Mouse (Mus musculus) liver, postnatal 0 days (tissue): ENCODE results near the gene Galnt10. TPM values are rescaled to one million over a fixed set of nuclear protein-coding genes. Genes with fewer than 3 reads are reported as not detected.

Source experiments
- ATAC-seq: fragments of 200-750 bp; cut with Nextera tagmentation; 2 replicates; pipeline ENCODE4 v1.8.0; 2017; ENCODE audit warnings: mild to moderate bottlenecking, moderate library complexity
- DNase-seq: peaks from one replicate; pipeline ENCODE4 v3.0.0-alpha.2; 2016
- H3K27ac ChIP-seq: fragments of 300-500 bp; sonication (generic); 2 replicates; pipeline ENCODE4 v1.5.1; 2014; ENCODE audit warnings: antibody characterized with exemption, moderate library complexity, mild to moderate bottlenecking, low read depth
- H3K27me3 ChIP-seq: fragments of 300-500 bp; sonication (generic); 2 replicates; pipeline ENCODE4 v1.6.1; 2014; ENCODE audit warnings: low read length, control low read depth, mixed read lengths; ENCODE audit not compliant: insufficient read depth
- H3K36me3 ChIP-seq: fragments of 300-500 bp; sonication (generic); replicated peaks from 2 replicates; pipeline ENCODE4 v1.6.1; 2014; ENCODE audit warnings: mild to moderate bottlenecking, control low read depth, low read length, moderate library complexity, mixed read lengths; ENCODE audit not compliant: insufficient read depth
- H3K4me1 ChIP-seq: fragments of 300-500 bp; sonication (generic); 2 replicates; pipeline ENCODE4 v1.6.1; 2014; ENCODE audit warnings: antibody characterized with exemption, mild to moderate bottlenecking, control low read depth; ENCODE audit not compliant: insufficient read depth
- H3K4me2 ChIP-seq: fragments of 300-500 bp; sonication (generic); 2 replicates; pipeline ENCODE4 v1.6.1; 2014; ENCODE audit warnings: low read depth, mild to moderate bottlenecking, low read length, moderate library complexity, mixed read lengths
- H3K4me3 ChIP-seq: fragments of 300-500 bp; sonication (generic); 2 replicates; pipeline ENCODE4 v1.5.1; 2014; ENCODE audit warnings: low read depth, low read length
- H3K9ac ChIP-seq: fragments of 300-500 bp; sonication (generic); replicated peaks from 2 replicates; pipeline ENCODE4 v1.6.1; 2014; ENCODE audit warnings: mild to moderate bottlenecking, moderate library complexity
- H3K9me3 ChIP-seq: fragments of 300-500 bp; sonication (generic); 2 replicates; pipeline ENCODE4 v1.6.1; 2016; ENCODE audit warnings: mild to moderate bottlenecking, control low read depth, low read length, mixed read lengths
- CTCF ChIP-seq: sonication (generic); IDR thresholded peaks from 2 replicates; pipeline ENCODE4 v1.5.1; 2016; ENCODE audit warnings: antibody characterized with exemption, low read depth
- EP300 ChIP-seq: IDR thresholded peaks from 2 replicates; pipeline ENCODE4 v1.6.1; 2016; ENCODE audit warnings: antibody characterized with exemption, low read depth, mild to moderate bottlenecking
- WGBS: fragments of 180-500 bp; shearing (Covaris S2); extraction: QIAGEN DNeasy Blood & Tissue Kit; methylation state at CpG from one replicate; pipeline ENCODE4 v1.1.7; 2014; ENCODE audit not compliant: insufficient replicate concordance; 5-methylcytosine and 5-hydroxymethylcytosine counted together
- polyA plus RNA-seq: library from polyadenylated mRNA; unstranded; fragments of >200 nt; fragmentation: Nextera tagmentation; extraction: Ambion mirVana; gene quantifications from 2 replicates; pipeline ENCODE4 v1.2.1, GENCODE M21; 2015

The Galnt10 gene
- polyA plus RNA-seq, 1 experiment from 2014 or later: 8.2 TPM

DNA sequence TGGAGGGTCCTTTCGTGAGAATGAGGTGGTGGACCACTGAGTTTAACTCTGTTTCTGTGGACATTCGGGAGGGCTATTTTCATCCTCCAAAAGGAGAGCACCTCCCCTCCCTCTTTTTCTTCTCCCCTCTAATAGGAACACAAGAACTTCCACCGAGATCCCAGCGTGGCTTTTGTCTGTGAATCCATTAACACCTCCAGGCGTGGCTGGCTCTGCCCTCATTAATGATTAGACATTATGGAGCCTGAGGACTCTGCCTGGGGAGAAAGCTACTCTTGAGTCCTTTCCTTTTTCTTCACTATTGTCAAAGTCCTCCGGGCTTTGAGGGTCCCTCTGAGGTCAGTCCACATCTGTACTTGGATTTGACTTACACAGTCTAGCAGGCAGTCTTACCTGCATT is 121.9 kb downstream of the Galnt10 start:
- H3K4me2 ChIP-seq: no peak overlapping the region
- TF ChIP-seq EP300: no peak
- no peak for TF ChIP-seq CTCF
- DNase-seq (no peak), ATAC-seq (no peak)
- H3K4me1 ChIP-seq: 0 out of 2 replicates have a peak, but pooled peaks cover 3% of the 10 kb centered on the region
- H3K36me3 ChIP-seq: peaks cover 3% of the 10 kb centered on the region; the same call in 1 of the 2 replicates
- no peak overlapping the region for H3K4me3 ChIP-seq
- no peaks in the 10 kb centered on the region for H3K27me3 ChIP-seq
- H3K9me3 ChIP-seq: no peaks in the 10 kb centered on the region
- WGBS: 68% methylated on average over 6 of the region's 6 CpGs
- H3K27ac ChIP-seq: no peak overlapping the region
- H3K9ac ChIP-seq: no peak overlapping the region

DNA sequence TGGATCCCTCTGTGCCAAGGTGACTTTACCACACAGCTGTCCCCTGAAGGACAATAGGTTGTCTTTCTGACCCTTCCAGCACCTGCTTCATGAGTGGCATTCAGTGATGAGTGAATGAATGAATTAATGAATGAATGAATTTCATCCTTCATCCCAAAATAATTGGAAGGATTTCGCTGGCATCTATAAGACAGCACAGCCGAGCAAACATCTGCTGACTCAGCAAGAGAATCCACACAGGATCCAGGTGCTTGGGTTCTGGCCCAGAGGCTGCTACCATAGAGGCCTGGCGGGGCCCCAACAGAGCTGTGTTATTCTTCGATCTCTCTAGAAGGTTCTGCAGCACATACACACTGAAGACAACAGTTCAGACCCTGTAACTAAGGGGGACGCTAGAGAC is 125.5 kb downstream of the Galnt10 start:
- Histone ChIP-seq H3K36me3 (peaks cover 3% of the 10 kb centered on the region; the same call in 1 of the 2 replicates), H3K9me3 (no peaks in the 10 kb centered on the region), H3K4me3 (no peak overlapping the region), H3K27me3 (no peaks in the 10 kb centered on the region), H3K9ac (no peak overlapping the region), H3K27ac (no peak overlapping the region), H3K4me1 (0 out of 2 replicates have a peak, but pooled peaks cover 3% of the 10 kb centered on the region), H3K4me2 (no peak overlapping the region)
- ATAC-seq (no peak), DNase-seq (no peak)
- no peak for TF ChIP-seq EP300
- no peak for TF ChIP-seq CTCF
- 92% methylated on average over 5 of the region's 5 CpGs for WGBS

DNA sequence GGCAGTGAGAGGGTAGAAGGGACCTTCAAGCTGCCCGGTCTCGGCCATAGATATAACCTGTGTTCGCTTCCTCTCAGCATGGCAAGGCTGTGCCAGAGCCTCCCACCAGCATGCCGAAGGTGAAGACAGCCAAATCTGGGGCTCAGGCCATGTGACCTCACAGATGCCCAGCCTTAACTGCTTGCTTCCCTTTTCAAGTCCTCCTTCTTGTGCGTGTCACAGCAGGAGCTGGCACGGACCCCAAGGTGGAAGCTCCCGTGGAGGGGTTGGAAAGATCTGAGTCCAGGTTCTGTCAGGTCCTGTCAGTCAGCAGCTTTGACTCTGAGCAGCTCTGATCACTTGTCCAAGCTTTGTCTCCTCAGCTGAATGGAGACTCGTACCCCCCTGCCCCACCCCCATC is 126.4 kb downstream of the Galnt10 start:
- Histone ChIP-seq H3K4me2 (no peak overlapping the region), H3K9me3 (no peaks in the 10 kb centered on the region), H3K27ac (no peak overlapping the region), H3K4me3 (no peak overlapping the region), H3K36me3 (peaks cover 3% of the 10 kb centered on the region; the same call in 1 of the 2 replicates), H3K4me1 (no peaks in the 10 kb centered on the region), H3K27me3 (no peaks in the 10 kb centered on the region), H3K9ac (no peak overlapping the region)
- WGBS: 86% methylated on average over 8 of the region's 8 CpGs
- ATAC-seq: no peak
- TF ChIP-seq EP300: no peak
- no peak for TF ChIP-seq CTCF
- DNase-seq: no peak

DNA sequence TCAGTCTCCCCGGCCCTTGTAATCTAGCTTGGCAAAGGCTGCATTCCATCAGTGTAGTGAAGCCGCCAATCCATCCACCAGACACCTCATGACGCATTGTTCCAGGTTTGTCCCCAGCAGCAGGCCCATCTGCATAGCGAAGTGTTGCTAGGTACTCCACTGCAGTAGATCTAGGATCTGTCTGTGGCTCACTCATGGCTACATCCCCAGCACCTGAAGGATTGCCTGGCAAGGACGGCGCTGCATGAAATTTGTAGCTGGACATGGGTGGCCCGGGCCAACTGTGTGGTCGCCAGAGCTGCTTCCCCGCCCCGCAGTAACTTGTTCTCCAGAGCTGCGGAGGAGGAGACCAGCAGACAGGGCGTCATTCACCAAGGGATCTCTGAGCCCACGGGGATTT is 128.2 kb downstream of the Galnt10 start:
- DNase-seq (no peak), ATAC-seq (no peak)
- Histone ChIP-seq H3K9me3 (no peaks in the 10 kb centered on the region), H3K4me3 (no peak overlapping the region), H3K27me3 (no peaks in the 10 kb centered on the region), H3K4me1 (no peaks in the 10 kb centered on the region), H3K4me2 (no peak overlapping the region), H3K9ac (no peak overlapping the region), H3K36me3 (peaks cover 3% of the 10 kb centered on the region; the same call in 1 of the 2 replicates), H3K27ac (no peak overlapping the region)
- TF ChIP-seq EP300: no peak
- WGBS: 64% methylated on average over 13 of the region's 13 CpGs

DNA sequence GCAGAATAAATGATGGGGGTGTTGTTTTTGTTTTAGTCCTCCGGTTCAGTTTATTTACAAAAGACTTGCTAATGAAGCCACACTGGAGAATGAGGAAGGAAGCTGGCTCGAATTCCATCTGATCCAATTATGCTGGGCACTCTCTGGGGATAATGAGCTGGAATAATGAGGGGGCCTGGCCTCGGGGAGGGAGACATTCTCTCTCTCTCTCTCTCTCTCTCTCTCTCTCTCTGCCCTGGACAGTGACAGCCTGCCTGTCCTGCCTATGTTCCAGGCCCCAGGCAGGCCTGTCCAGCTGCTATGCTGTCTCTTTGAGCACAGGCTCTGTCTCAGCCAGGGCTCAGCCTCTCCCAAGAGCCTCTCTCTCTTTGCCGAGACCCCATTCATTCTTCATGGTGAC is 128.7 kb downstream of the Galnt10 start:
- ATAC-seq: no peak
- H3K27me3 ChIP-seq: no peaks in the 10 kb centered on the region
- no peak for DNase-seq
- WGBS: 57% methylated on average over 4 of the region's 4 CpGs
- no peak overlapping the region for H3K27ac ChIP-seq
- no peak overlapping the region for H3K4me3 ChIP-seq
- TF ChIP-seq EP300: no peak
- no peak for TF ChIP-seq CTCF
- no peaks in the 10 kb centered on the region for H3K9me3 ChIP-seq
- H3K4me2 ChIP-seq: no peak overlapping the region
- H3K36me3 ChIP-seq: peaks cover 3% of the 10 kb centered on the region; the same call in 1 of the 2 replicates
- no peak overlapping the region for H3K9ac ChIP-seq
- no peaks in the 10 kb centered on the region for H3K4me1 ChIP-seq

DNA sequence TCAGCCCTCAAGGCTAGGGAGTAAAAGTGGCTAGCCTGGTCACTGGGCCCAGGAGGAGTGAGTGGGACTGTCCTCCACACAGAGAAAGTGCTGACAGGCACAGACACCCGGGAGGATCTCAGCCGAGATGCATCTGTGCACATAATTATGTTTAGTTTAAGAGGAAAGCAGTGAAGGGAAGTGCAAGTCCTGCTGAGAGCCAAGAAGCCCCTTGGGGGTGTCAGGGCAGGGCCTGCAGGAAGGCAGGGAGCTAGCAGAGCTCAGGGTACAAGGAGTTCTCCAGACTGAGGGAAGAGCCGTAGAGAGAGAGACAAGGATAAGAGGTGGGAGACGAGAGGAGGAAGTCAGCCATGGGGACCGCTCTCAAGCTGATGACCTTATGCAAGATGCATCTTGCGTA is 130.6 kb downstream of the Galnt10 start:
- Histone ChIP-seq H3K36me3 (no peaks in the 10 kb centered on the region; the same call in 1 of the 2 replicates), H3K9ac (no peak overlapping the region), H3K4me2 (no peak overlapping the region), H3K27me3 (no peaks in the 10 kb centered on the region), H3K4me1 (no peaks in the 10 kb centered on the region), H3K4me3 (no peak overlapping the region), H3K9me3 (no peaks in the 10 kb centered on the region), H3K27ac (no peak overlapping the region)
- DNase-seq: no peak
- 64% methylated on average over 6 of the region's 6 CpGs for WGBS
- no peak for ATAC-seq
- no peak for TF ChIP-seq CTCF
- no peak for TF ChIP-seq EP300

DNA sequence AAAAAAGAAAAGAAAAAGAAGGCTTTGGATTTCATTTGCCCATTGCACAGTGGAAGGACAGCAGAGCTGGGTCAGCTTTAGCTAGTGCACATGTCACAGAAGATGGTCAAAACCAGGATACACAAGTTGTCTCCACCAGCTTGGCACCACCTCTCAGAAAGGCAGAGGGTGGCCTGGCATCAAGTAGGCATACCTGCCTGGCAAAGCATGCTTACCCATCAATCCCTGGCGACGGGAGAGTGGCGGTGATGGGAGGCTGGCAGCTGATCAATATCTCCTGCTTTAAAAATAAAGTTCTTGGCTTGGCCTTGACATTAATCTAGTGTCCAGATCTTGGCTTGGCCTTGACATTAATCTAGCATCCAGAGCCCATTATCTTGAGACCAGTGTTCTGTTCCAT is 131.3 kb downstream of the Galnt10 start:
- H3K27me3 ChIP-seq: no peaks in the 10 kb centered on the region
- TF ChIP-seq CTCF (no peak), EP300 (no peak)

More for the DNA sequence above, 131.3 kb downstream of the Galnt10 start:
- Histone ChIP-seq H3K9me3 (no peaks in the 10 kb centered on the region), H3K36me3 (peaks cover 4% of the 10 kb centered on the region; the same call in 1 of the 2 replicates), H3K4me3 (no peak overlapping the region), H3K4me2 (no peak overlapping the region), H3K4me1 (no peaks in the 10 kb centered on the region), H3K27ac (no peak overlapping the region), H3K9ac (no peak overlapping the region)
- ATAC-seq: no peak
- 81% methylated on average over 3 of the region's 3 CpGs for WGBS
- no peak for DNase-seq
